16 mouse cellular contexts compared by ENCODE assay signal in the genomic region with DNA sequence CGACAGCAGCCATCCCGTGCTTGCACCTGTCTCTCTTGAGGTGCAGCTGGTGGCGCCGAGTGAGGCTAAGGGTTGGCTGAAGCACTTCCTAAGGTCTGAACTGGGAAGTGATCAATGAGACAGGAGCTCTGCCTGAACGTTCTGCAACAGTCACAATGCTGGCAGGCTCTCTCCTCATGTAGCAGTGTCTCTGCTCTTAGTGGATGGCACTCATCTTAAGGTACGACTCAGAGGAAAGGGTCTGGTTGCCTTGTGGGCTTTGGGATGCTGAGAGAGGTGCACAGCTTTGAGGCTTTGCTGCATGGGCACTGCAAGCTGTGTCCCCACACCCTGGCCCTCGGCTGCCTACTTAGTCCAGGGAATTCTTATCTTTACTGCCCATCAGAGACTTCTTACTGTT. TPM values are rescaled to one million over a fixed set of nuclear protein-coding genes. Genes with fewer than 3 reads are reported as not detected.
"Had no signal": no experiment of that assay in that cellular context is flagged by ENCODE, and none has a peak within 500 bp of the region (broad histone marks: within the 10 kb centered on the region; RNA-seq: fewer than 3 reads in every experiment).

No protein-coding gene starts in this region.

- H3K4me2 ChIP-seq: neural tube, embryonic 15.5 days; stomach, embryonic 15.5 days had no signal

- H3K27ac ChIP-seq: neural tube, embryonic 15.5 days; stomach, embryonic 15.5 days; stomach, postnatal 0 days had no signal

- H3K4me3 ChIP-seq: neural tube, embryonic 15.5 days; stomach, embryonic 15.5 days had no signal

- H3K9ac ChIP-seq: neural tube, embryonic 15.5 days; stomach, embryonic 15.5 days had no signal

- H3K9me3 ChIP-seq: neural tube, embryonic 15.5 days; stomach, embryonic 15.5 days had no signal

- H3K4me1 ChIP-seq: neural tube, embryonic 15.5 days; stomach, embryonic 15.5 days had no signal

- DNase-seq: retina, postnatal 1 day; right cerebral cortex, adult 18-20 months; right cerebral cortex, postnatal 14 days; right cerebral cortex, postnatal 25 days; right cerebral cortex, postnatal 4 days; spleen, adult 18-20 months; thymus, adult 18-20 months; thymus, adult 2 months; thymus, postnatal 14 days; thymus, postnatal 25 days; thymus, postnatal 36 days; thymus, postnatal 4 days had no signal

- H3K27me3 ChIP-seq: neural tube, embryonic 15.5 days; stomach, embryonic 15.5 days had no signal

- H3K36me3 ChIP-seq: neural tube, embryonic 15.5 days; stomach, embryonic 15.5 days had no signal

RNA-seq across cellular contexts. Expression of a gene that starts 45.0 kb away (rescaled TPM):
- total RNA-seq: neutrophil, adult 5-6 weeks had no signal
